Mouse (Mus musculus): ENCODE measurements around the gene Hba-x. TPM values are rescaled to one million over a fixed set of nuclear protein-coding genes. Genes with fewer than 3 reads are reported as not detected.

Hba-x gene
- 9,744 and 12,458 TPM in 2 replicates for polyA plus RNA-seq (2014; fragmentation: Nextera tagmentation; extraction: Ambion mirVana)

DNA sequence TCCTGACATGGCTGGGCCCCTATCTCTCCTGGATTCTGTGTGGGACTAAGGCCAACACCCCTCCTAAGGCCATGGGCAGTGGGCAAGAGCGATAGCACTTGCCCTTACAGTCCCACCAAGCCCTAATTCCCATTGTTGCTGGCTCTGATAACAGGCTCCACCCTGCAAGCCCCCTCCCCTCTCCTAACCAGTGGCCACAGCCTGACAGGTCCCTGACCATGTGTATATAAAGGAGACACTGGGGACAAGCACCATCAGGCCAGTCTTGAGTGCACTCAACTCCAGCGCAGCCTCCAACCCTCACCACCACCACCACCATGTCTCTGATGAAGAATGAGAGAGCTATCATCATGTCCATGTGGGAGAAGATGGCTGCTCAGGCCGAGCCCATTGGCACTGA is at the start of gene Hba-x:
TSS of gene Hba-x (plus strand) at position 54 of the 400 bp plus-strand sequence.
- H3K9ac ChIP-seq (ENCODE audit: low read depth, low read length) = peak within 1 kb of the TSS; percentile 67
- H3K27ac ChIP-seq (ENCODE audit: low read depth, low read length) = peak within 1 kb of the TSS; percentile 66
- no peaks in the 10 kb centered on the region for H3K9me3 ChIP-seq (replicated peaks; ENCODE audit: control insufficient read depth, low read length)
- no peaks in the 10 kb centered on the region for H3K36me3 ChIP-seq (ENCODE audit: control insufficient read depth, insufficient read depth, low read length)
- 67% methylated on average over 3 of the region's 3 CpGs for WGBS (ENCODE audit: insufficient replicate concordance)
- peak; percentile 82 for ATAC-seq (replicated peaks; ENCODE audit: insufficient number of reproducible peaks, low FRiP score, low TSS enrichment)
- H3K27me3 ChIP-seq (ENCODE audit: control insufficient read depth, insufficient read depth, low read length) = peaks cover 34% of the 10 kb centered on the region
- peak within 1 kb of the TSS; percentile 33 for H3K4me3 ChIP-seq (ENCODE audit: low read depth, low read length)
- H3K4me1 ChIP-seq (ENCODE audit: control insufficient read depth, insufficient read depth, low read length) = no peaks in the 10 kb centered on the region
- H3K4me2 ChIP-seq = no peak within 1 kb of the TSS

DNA sequence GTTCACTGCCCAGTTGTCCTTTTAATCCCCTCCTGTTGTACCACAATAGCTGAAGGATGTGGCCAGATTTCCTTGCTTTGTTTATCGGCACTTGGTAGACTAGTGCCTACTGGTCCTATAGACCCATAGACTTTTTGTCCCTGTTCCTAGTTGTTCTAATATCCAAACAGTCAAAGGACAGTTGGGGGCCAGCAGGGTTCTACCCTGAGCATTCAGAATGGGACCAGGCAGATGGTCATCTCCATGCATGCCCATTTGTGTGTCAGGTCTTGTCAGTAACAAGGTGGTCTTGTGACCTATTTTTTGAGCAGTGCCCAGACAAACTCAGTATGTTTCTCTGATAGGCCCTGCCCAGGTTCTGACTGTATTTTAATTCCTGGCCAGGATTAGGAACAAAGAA is 49.2 kb upstream of the Hba-x start:
- Histone ChIP-seq H3K4me1 (ENCODE audit: control insufficient read depth, insufficient read depth, low read length) (peaks cover 31% of the 10 kb centered on the region), H3K36me3 (ENCODE audit: control insufficient read depth, insufficient read depth, low read length) (peaks cover 7% of the 10 kb centered on the region; the same call in 1 of the 2 replicates), H3K4me3 (ENCODE audit: low read depth, low read length) (peak overlapping the region; percentile 62), H3K27ac (ENCODE audit: low read depth, low read length) (peak overlapping the region; percentile 68), H3K9me3 (replicated peaks; ENCODE audit: control insufficient read depth, low read length) (no peaks in the 10 kb centered on the region), H3K4me2 (peak overlapping the region; percentile 68), H3K9ac (ENCODE audit: low read depth, low read length) (peak overlapping the region; percentile 83), H3K27me3 (ENCODE audit: control insufficient read depth, insufficient read depth, low read length) (no peaks in the 10 kb centered on the region)
- WGBS (ENCODE audit: insufficient replicate concordance) = 56% methylated on average over 1 of the region's 1 CpGs
- ATAC-seq (replicated peaks; ENCODE audit: insufficient number of reproducible peaks, low FRiP score, low TSS enrichment) = no peak

DNA sequence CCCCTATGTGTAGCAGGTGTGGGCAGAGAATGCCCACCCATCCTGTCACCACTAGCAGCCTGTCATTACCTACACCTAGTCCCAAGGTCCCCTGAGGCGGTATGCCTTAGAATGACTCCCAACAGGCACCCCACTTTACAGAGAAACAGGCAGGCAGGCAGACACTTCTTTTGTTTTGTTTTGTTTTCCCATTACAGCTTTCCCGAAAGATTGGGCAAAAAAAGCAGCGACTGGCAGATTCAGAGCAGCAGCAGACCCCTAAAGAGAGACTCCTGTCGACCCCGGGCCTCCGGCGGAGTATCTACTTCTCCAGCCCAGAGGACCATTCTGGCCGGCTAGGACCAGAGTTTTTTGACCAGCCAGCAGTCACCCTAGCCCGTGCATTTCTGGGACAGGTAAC is 48.6 kb upstream of the Hba-x start:
- Histone ChIP-seq H3K4me1 (ENCODE audit: control insufficient read depth, insufficient read depth, low read length) (peaks cover 27% of the 10 kb centered on the region), H3K27ac (ENCODE audit: low read depth, low read length) (no peak overlapping the region), H3K27me3 (ENCODE audit: control insufficient read depth, insufficient read depth, low read length) (no peaks in the 10 kb centered on the region), H3K4me2 (no peak overlapping the region), H3K9ac (ENCODE audit: low read depth, low read length) (peak overlapping the region; percentile 83; the same call in 1 of the 2 replicates), H3K9me3 (replicated peaks; ENCODE audit: control insufficient read depth, low read length) (no peaks in the 10 kb centered on the region), H3K4me3 (ENCODE audit: low read depth, low read length) (no peak overlapping the region), H3K36me3 (ENCODE audit: control insufficient read depth, insufficient read depth, low read length) (peaks cover 7% of the 10 kb centered on the region)
- 90% methylated on average over 9 of the region's 9 CpGs for WGBS (ENCODE audit: insufficient replicate concordance)
- no peak for ATAC-seq (replicated peaks; ENCODE audit: insufficient number of reproducible peaks, low FRiP score, low TSS enrichment)

DNA sequence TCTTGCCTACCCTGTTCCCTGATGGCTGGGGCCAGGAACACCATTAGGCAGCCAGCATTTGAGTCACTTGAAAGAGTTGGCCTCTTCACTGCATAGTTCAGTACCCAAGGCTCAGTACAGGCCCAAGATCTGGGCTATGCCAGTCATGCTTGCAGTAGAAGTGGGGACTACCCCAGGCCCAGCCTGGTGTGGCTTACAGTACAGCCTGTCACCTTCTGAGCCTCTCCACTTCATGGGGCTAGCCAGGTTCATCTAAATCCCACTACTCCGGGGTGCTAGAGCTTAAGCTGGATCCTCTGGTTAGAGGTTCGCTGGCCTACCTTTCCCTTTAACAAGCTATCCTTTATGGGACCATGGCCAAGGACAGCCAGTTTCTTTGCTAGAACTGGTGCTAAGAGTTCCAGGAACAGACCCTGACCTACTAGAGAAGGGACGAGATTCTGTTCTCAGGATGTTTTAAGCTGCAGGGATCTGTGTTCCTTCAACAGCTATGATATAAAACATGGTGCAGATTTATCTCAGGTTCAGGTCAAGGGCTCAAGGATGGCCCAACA is 47.8 kb upstream of the Hba-x start:
- Histone ChIP-seq H3K27ac (ENCODE audit: low read depth, low read length) (no peak overlapping the region), H3K4me1 (ENCODE audit: control insufficient read depth, insufficient read depth, low read length) (peaks cover 20% of the 10 kb centered on the region), H3K4me3 (ENCODE audit: low read depth, low read length) (no peak overlapping the region), H3K9me3 (replicated peaks; ENCODE audit: control insufficient read depth, low read length) (no peaks in the 10 kb centered on the region), H3K4me2 (no peak overlapping the region), H3K27me3 (ENCODE audit: control insufficient read depth, insufficient read depth, low read length) (no peaks in the 10 kb centered on the region), H3K36me3 (ENCODE audit: control insufficient read depth, insufficient read depth, low read length) (peaks cover 9% of the 10 kb centered on the region), H3K9ac (ENCODE audit: low read depth, low read length) (peak overlapping the region; percentile 36; the same call in 1 of the 2 replicates)
- ATAC-seq (replicated peaks; ENCODE audit: insufficient number of reproducible peaks, low FRiP score, low TSS enrichment) = no peak
- 78% methylated on average over 3 of the region's 3 CpGs for WGBS (ENCODE audit: insufficient replicate concordance)

DNA sequence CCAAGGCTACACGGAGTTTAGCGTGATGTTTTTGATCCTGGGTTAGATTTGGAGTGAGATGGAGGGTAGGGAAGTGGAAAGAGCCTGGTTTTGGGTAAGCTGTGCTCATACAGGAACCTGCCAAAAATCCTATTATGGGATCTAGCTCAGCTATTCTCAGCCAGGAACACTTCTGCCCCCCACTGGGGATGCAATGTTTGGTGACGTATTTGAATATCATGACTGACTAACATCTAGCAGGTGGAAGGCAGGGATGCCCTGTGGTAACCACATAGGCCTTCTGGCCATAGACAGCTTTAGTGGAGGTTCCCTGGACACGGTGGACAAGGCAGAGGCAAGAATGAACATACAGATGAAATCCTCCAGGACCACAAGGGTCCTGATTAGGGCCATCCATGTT is 46.0 kb upstream of the Hba-x start:
- 83% methylated on average over 4 of the region's 4 CpGs for WGBS (ENCODE audit: insufficient replicate concordance)
- no peak overlapping the region for H3K27ac ChIP-seq (ENCODE audit: low read depth, low read length)
- no peaks in the 10 kb centered on the region for H3K27me3 ChIP-seq (ENCODE audit: control insufficient read depth, insufficient read depth, low read length)
- H3K9ac ChIP-seq (ENCODE audit: low read depth, low read length) = no peak overlapping the region
- H3K4me1 ChIP-seq (ENCODE audit: control insufficient read depth, insufficient read depth, low read length) = peaks cover 15% of the 10 kb centered on the region
- no peak for ATAC-seq (replicated peaks; ENCODE audit: insufficient number of reproducible peaks, low FRiP score, low TSS enrichment)
- H3K9me3 ChIP-seq (replicated peaks; ENCODE audit: control insufficient read depth, low read length) = no peaks in the 10 kb centered on the region
- H3K4me3 ChIP-seq (ENCODE audit: low read depth, low read length) = no peak overlapping the region
- H3K4me2 ChIP-seq = no peak overlapping the region
- peaks cover 13% of the 10 kb centered on the region for H3K36me3 ChIP-seq (ENCODE audit: control insufficient read depth, insufficient read depth, low read length)

DNA sequence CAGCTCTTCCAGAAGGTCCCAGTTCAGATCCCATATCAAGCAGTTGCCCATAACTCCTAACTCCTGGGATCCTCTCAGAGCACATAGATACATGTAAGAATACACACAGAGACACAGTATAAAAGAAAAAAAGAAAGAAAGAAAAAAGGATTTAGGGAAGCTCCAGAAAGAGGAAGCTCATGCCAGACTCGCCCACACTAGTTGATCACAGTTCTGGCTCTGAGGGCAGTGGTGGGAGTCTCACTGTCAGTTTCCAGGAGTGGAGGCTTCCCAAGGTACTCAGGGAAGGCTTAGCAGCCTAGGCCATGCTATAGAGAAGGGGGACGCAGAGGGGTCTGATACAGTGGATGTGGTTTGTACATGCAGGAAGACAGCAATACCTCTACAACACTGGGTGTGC is 45.1 kb upstream of the Hba-x start:
- WGBS (ENCODE audit: insufficient replicate concordance) = 76% methylated on average over 2 of the region's 2 CpGs
- no peak overlapping the region for H3K27ac ChIP-seq (ENCODE audit: low read depth, low read length)
- H3K4me2 ChIP-seq = no peak overlapping the region
- no peaks in the 10 kb centered on the region for H3K9me3 ChIP-seq (replicated peaks; ENCODE audit: control insufficient read depth, low read length)
- H3K27me3 ChIP-seq (ENCODE audit: control insufficient read depth, insufficient read depth, low read length) = no peaks in the 10 kb centered on the region
- H3K4me1 ChIP-seq (ENCODE audit: control insufficient read depth, insufficient read depth, low read length) = peaks cover 11% of the 10 kb centered on the region; the same call in 1 of the 2 replicates
- H3K4me3 ChIP-seq (ENCODE audit: low read depth, low read length) = no peak overlapping the region
- ATAC-seq (replicated peaks; ENCODE audit: insufficient number of reproducible peaks, low FRiP score, low TSS enrichment) = no peak
- H3K9ac ChIP-seq (ENCODE audit: low read depth, low read length) = no peak overlapping the region
- peaks cover 13% of the 10 kb centered on the region for H3K36me3 ChIP-seq (ENCODE audit: control insufficient read depth, insufficient read depth, low read length)

DNA sequence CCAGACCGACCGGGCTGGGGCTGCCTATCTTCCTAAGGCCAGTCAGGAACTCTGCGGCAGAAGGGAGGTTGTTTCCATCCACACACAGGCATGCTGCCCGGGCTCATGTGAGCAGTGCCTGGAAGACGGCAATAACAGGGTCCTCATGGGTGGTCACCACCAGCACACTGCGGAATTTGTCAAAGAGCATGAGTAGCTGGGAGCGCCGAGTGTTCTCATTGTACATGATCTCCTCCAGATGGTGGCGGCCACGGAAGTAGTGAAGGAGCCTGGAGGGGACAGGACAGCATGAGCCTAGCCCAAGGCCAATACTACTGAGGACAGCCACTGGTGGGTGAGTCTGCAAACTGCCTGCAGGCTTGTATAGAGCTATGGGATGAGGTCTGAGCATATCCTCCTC is 43.4 kb upstream of the Hba-x start:
- Histone ChIP-seq H3K4me3 (ENCODE audit: low read depth, low read length) (no peak overlapping the region), H3K9me3 (replicated peaks; ENCODE audit: control insufficient read depth, low read length) (no peaks in the 10 kb centered on the region), H3K9ac (ENCODE audit: low read depth, low read length) (no peak overlapping the region), H3K36me3 (ENCODE audit: control insufficient read depth, insufficient read depth, low read length) (peaks cover 17% of the 10 kb centered on the region), H3K27ac (ENCODE audit: low read depth, low read length) (no peak overlapping the region), H3K4me1 (ENCODE audit: control insufficient read depth, insufficient read depth, low read length) (peaks cover 6% of the 10 kb centered on the region; the same call in 1 of the 2 replicates), H3K4me2 (no peak overlapping the region), H3K27me3 (ENCODE audit: control insufficient read depth, insufficient read depth, low read length) (no peaks in the 10 kb centered on the region)
- no peak for ATAC-seq (replicated peaks; ENCODE audit: insufficient number of reproducible peaks, low FRiP score, low TSS enrichment)
- WGBS (ENCODE audit: insufficient replicate concordance) = 83% methylated on average over 10 of the region's 10 CpGs

DNA sequence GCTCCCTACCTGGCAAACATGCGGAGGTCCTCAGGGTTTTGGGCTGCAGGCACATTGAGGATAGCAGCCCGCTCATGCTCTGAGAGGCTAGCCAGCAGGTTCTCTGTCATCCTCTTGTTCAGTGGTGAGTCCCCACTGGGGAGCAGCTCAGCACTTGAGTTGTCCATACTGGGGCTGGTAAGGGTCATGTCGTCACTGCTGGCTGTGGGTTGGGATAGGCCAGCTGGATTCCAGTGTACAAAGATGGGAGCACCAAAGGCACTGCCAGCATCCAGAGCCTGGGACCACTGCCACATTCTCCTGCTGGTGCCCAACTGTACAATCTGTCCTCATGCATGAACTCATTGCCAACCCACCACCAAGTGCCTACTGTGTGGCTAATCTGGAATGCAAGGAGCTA is 42.3 kb upstream of the Hba-x start:
- H3K27me3 ChIP-seq (ENCODE audit: control insufficient read depth, insufficient read depth, low read length) = no peaks in the 10 kb centered on the region
- H3K9me3 ChIP-seq (replicated peaks; ENCODE audit: control insufficient read depth, low read length) = no peaks in the 10 kb centered on the region
- H3K4me2 ChIP-seq = no peak overlapping the region
- H3K27ac ChIP-seq (ENCODE audit: low read depth, low read length) = no peak overlapping the region
- peaks cover 17% of the 10 kb centered on the region for H3K36me3 ChIP-seq (ENCODE audit: control insufficient read depth, insufficient read depth, low read length)
- 87% methylated on average over 3 of the region's 3 CpGs for whole genome bisulfite sequencing (ENCODE audit: insufficient replicate concordance)
- peaks cover 6% of the 10 kb centered on the region; the same call in 1 of the 2 replicates for H3K4me1 ChIP-seq (ENCODE audit: control insufficient read depth, insufficient read depth, low read length)
- no peak overlapping the region for H3K4me3 ChIP-seq (ENCODE audit: low read depth, low read length)
- no peak overlapping the region for H3K9ac ChIP-seq (ENCODE audit: low read depth, low read length)
- no peak for ATAC-seq (replicated peaks; ENCODE audit: insufficient number of reproducible peaks, low FRiP score, low TSS enrichment)

Data from heart, embryonic 11.5 days (tissue).